Mouse (Mus musculus): Measurements from ENCODE around the gene Cadm4. TPM values are rescaled to one million over a fixed set of nuclear protein-coding genes. Genes with fewer than 3 reads are reported as not detected.

The Cadm4 gene
- polyA plus RNA-seq, 1 experiment from 2014 or later = not detected

DNA sequence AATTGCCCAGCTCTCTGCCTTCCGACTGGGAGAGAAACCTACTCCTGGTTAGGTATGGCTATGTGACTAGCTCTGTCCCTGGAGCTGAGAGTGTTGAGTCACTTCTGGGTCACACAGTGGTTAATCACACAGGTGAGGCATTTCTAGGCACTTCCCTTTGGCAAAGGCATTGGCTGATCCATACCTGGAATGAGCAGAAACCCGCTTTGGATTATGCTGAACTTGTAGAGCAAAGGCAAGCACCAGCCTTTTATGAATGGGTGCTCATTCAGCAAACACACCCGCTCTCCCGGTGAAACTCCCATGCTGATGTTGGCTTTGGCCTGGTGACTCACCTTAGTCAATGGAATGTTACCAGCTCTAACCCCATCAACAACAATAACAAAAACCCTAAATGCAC lies 57.9 kb downstream of the Cadm4 start:
- H3K36me3 ChIP-seq (ENCODE audit: inconsistent target) = peaks cover 10% of the 10 kb centered on the region; the same call in 1 of the 2 replicates
- H3K27ac ChIP-seq = no peak overlapping the region
- 94% methylated on average over 4 of the region's 4 CpGs for WGBS (ENCODE audit: missing documents)
- H3K4me3 ChIP-seq (ENCODE audit: inconsistent target) = no peak overlapping the region
- no peaks in the 10 kb centered on the region for H3K79me2 ChIP-seq (ENCODE audit: inconsistent target)

DNA sequence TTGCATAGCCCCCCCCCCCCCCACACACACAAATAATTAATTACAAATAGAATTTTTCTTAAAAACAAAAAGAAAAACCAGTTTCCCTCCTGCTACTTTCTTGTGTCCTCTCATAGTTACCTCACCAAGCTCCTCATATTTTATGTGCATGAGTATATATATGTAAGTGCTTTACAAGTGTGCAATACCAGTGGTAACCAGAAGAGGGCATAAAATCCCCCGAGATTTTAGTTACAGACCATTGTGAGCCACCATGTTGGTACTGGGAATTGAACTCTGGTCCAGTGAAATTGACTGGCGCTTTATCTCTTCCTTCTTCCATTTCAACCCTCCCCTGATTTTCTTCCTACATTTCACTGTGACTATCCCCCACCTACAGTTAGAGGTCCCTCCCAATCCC lies 62.7 kb downstream of the Cadm4 start:
- 93% methylated on average over 2 of the region's 2 CpGs for WGBS (ENCODE audit: missing documents)
- H3K79me2 ChIP-seq (ENCODE audit: inconsistent target) = peaks cover 12% of the 10 kb centered on the region
- H3K4me3 ChIP-seq (ENCODE audit: inconsistent target) = no peak overlapping the region
- H3K27ac ChIP-seq = no peak overlapping the region
- no peaks in the 10 kb centered on the region for H3K36me3 ChIP-seq (ENCODE audit: inconsistent target)

DNA sequence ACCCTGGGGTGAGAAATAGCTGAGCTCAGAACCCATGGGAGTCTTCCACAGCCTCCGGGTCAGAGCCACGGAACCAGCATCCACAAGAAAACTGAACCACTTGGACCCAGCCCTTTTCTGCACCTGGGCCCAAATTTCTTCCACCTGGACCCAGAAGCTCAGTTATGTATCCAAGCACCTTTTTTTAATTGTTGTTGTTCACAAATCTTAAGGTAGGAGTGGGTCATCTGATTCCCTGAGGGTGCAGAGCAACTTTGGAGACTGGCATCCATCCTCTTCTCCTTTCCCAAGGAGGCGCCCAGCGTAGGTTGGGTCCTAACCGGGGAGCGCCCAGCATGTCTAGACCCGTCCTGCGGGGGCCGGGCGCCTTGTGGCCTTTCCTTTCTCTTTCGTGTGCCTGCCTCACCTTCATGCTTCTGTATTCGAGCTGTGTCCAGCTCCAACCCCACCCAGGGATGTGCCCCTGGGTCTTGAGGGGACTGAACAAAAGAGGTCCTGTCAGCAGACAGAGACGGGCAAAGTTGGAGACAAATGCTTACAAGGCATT lies 64.3 kb downstream of the Cadm4 start, which contains the start of the genes Pinlyp and Xrcc1:
TSS of gene Pinlyp (minus strand) at position 51 of the 547 bp plus-strand sequence.
TSS of gene Xrcc1 (plus strand) at position 222 of the 547 bp plus-strand sequence.
- Histone ChIP-seq H3K79me2 (ENCODE audit: inconsistent target) (peaks cover 12% of the 10 kb centered on the region), H3K36me3 (ENCODE audit: inconsistent target) (no peaks in the 10 kb centered on the region), H3K27ac (peak within 1 kb of the TSS; percentile 46), H3K4me3 (ENCODE audit: inconsistent target) (peak within 1 kb of the TSS; percentile 75)
- WGBS (ENCODE audit: missing documents) = 63% methylated on average over 5 of the region's 13 CpGs

DNA sequence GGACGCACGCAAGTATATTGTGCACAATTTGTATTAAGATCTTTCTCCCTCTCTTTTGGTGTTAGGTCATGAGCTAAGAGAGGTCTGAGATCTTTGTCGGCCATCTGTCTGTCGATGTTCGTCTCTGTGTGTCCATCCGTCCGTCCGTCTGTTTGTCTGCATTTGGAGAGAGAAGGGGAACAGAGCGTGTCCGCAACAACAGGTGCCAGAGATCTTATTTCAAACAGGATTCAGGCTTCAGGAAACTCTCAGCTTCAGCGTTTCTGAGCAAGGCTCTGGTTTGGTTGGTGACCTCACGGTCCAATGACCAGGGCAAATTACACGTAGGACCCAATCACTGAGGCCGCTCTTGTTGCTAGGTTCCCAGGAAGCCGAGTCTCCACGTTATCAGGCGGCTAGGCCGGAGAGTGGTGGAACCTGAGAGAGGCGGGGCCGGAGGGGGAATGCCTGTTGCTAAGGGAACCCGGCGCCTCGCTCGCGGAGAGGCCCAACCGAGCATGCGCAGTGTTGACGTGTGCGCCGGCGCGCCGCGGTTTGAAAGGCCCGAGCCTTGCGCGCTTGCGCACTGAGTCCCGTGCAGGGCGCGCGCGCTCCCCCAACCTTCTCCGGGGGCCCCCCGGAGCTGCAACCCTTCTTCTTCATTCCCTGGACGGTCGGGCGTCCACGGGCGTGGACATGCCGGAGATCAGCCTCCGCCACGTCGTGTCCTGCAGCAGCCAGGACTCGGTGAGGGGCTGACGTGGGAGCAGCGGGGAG lies 65.0 kb downstream of the Cadm4 start:
- Histone ChIP-seq H3K36me3 (ENCODE audit: inconsistent target) (no peaks in the 10 kb centered on the region), H3K27ac (peak overlapping the region; percentile 46), H3K79me2 (ENCODE audit: inconsistent target) (peaks cover 12% of the 10 kb centered on the region), H3K4me3 (ENCODE audit: inconsistent target) (peak overlapping the region; percentile 75)
- WGBS (ENCODE audit: missing documents) = under 1% methylated on average over 57 of the region's 57 CpGs

DNA sequence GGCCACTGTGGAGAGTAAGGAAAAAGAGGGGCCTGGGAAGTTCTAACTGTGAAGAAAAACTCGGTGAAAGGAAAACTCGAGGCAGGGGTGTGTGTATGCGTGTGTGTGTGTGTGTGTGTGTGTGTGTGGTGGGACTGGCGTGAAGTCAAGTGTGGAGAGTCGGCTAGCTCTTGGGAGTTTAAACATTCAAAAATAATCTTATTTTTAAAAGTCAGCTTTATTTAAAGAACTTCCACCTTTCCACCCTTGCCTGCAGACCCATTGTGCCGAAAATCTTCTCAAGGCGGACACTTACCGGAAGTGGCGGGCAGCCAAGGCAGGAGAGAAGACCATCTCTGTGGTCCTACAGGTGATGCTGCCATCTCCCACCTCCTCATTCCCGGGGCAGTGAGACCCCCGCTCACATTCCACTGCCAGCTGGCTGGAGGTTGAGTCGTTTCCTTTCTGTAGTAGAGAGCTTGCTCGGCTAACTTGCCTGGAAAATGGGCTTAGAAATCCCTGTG lies 65.8 kb downstream of the Cadm4 start:
- H3K36me3 ChIP-seq (ENCODE audit: inconsistent target) = no peaks in the 10 kb centered on the region
- H3K79me2 ChIP-seq (ENCODE audit: inconsistent target) = peaks cover 12% of the 10 kb centered on the region
- H3K4me3 ChIP-seq (ENCODE audit: inconsistent target) = peak overlapping the region; percentile 75
- H3K27ac ChIP-seq = peak overlapping the region; percentile 33
- WGBS (ENCODE audit: missing documents) = 35% methylated on average over 12 of the region's 13 CpGs

DNA sequence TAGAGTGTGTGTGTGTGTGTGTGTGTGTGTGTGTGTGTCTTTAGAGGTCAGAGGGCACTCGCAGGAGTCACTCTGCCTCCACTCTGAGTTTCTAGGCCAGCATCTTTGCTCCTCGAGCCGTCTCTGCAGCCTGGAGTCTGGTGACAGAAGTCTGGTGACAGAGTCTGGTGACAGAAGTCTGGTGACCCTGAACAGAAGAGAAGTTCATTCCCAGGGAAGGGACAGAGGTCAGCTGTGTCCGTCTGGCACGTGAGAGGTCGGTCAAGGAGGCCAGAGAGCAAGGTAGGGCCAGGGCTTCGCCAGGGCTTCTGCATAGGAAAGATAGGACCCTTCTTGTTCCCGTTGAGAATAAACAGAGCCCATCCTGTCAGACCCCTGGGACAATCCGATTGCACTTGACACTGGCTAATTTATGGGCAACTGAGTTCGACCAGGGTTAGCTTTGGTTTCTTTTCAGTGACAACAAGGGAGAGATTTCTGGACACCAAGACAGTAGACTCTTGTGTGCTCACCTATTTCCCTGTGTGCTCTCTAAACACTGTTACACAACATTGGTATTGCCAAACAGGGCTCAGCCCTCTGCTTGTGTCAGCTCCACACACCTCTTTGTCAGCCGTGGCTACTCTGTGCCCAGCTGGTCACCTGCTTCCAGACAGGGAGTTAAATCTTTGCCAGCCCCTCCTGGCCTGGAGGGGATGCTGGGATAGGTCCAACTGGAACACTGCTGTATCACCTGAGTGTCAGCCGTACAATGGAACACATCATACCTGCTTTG lies 70.3 kb downstream of the Cadm4 start:
- Histone ChIP-seq H3K27ac (no peak overlapping the region), H3K4me3 (ENCODE audit: inconsistent target) (no peak overlapping the region), H3K79me2 (ENCODE audit: inconsistent target) (peaks cover 11% of the 10 kb centered on the region), H3K36me3 (ENCODE audit: inconsistent target) (0 out of 2 replicates have a peak, but pooled peaks cover 7% of the 10 kb centered on the region)
- WGBS (ENCODE audit: missing documents) = 80% methylated on average over 12 of the region's 12 CpGs

Other genes starting within 250 kb of the Cadm4 start
- 0.92 to 1.6 TPM (median 1.1 TPM) in 3 replicates for gene Zfp109, start 244.5 kb upstream of the Cadm4 start, polyA plus RNA-seq (2018)
- gene Zfp108, start 227.2 kb upstream of the Cadm4 start, polyA plus RNA-seq (2018) = 1.1 to 2.5 TPM (median 1.6 TPM) in 3 replicates
- gene Zfp93, start 211.6 kb upstream of the Cadm4 start, polyA plus RNA-seq (2018) = 0.32 to 0.66 TPM (median 0.48 TPM) in 3 replicates
- 5.6 to 8.2 TPM (median 7.2 TPM) in 3 replicates for gene Zfp61, start 180.8 kb upstream of the Cadm4 start, polyA plus RNA-seq (2018)
- gene Zfp94, start 165.4 kb upstream of the Cadm4 start, polyA plus RNA-seq (2018) = 1.0 to 2.1 TPM (median 1.5 TPM) in 3 replicates
- not detected in 3 replicates for gene Tescl, start 148.1 kb upstream of the Cadm4 start, polyA plus RNA-seq (2018)
- gene Lypd5, start 132.8 kb upstream of the Cadm4 start, polyA plus RNA-seq (2018) = not detected in 3 replicates
- gene Kcnn4, start 111.8 kb upstream of the Cadm4 start, polyA plus RNA-seq (2018) = 11.1 to 85.5 TPM (median 12.1 TPM) in 3 replicates
- 19.7 to 29.3 TPM (median 20.3 TPM) in 3 replicates for gene Smg9, start 82.4 kb upstream of the Cadm4 start, polyA plus RNA-seq (2018)
- gene Irgc1, start 29.7 kb upstream of the Cadm4 start, polyA plus RNA-seq (2018) = not detected in 3 replicates
- gene Plaur, start 19.5 kb upstream of the Cadm4 start, polyA plus RNA-seq (2018) = 37.1 to 79.3 TPM (median 71.4 TPM) in 3 replicates
- 0.60 to 3.0 TPM (median 0.77 TPM) in 3 replicates for gene Zfp428, start 25.0 kb downstream of the Cadm4 start, polyA plus RNA-seq (2018)
- gene AC161166.1, start 30.4 kb downstream of the Cadm4 start, polyA plus RNA-seq (2018) = not detected in 3 replicates
- 6.1 to 11.9 TPM (median 11.5 TPM) in 3 replicates for gene Irgq, start 48.7 kb downstream of the Cadm4 start, polyA plus RNA-seq (2018)
- not detected in 3 replicates for gene Pinlyp, start 64.1 kb downstream of the Cadm4 start, polyA plus RNA-seq (2018)
- gene Xrcc1, start 64.3 kb downstream of the Cadm4 start, polyA plus RNA-seq (2018) = 26.7 to 70.1 TPM (median 46.9 TPM) in 3 replicates
- 20.8 to 29.7 TPM (median 27.4 TPM) in 3 replicates for gene Ethe1, start 105.5 kb downstream of the Cadm4 start, polyA plus RNA-seq (2018)
- gene Zfp575, start 105.6 kb downstream of the Cadm4 start, polyA plus RNA-seq (2018) = 0.10 TPM in 1 of 3 replicates, not detected in the others
- 3.0 to 4.3 TPM (median 4.0 TPM) in 3 replicates for gene Phldb3, start 128.7 kb downstream of the Cadm4 start, polyA plus RNA-seq (2018)
- gene Lypd3, start 154.5 kb downstream of the Cadm4 start, polyA plus RNA-seq (2018) = not detected in 3 replicates
- not detected in 3 replicates for gene Tex101, start 194.7 kb downstream of the Cadm4 start, polyA plus RNA-seq (2018)
- not detected in 3 replicates for gene BC049730, start 227.2 kb downstream of the Cadm4 start, polyA plus RNA-seq (2018)
- gene Gm4763, start 244.9 kb downstream of the Cadm4 start, polyA plus RNA-seq (2018) = not detected in 3 replicates